Mouse (Mus musculus) adipocyte (in vitro differentiated cells): ENCODE measurements around the gene Sept6.
A peak's percentile ranks its signal among the peaks of the same experiment; 100 is the strongest.

Experiments
- DNase-seq: peaks from one replicate; pipeline ENCODE4 v3.0.0-alpha.2; 2016; ENCODE audit warnings: low spot score

The Sept6 gene

DNA sequence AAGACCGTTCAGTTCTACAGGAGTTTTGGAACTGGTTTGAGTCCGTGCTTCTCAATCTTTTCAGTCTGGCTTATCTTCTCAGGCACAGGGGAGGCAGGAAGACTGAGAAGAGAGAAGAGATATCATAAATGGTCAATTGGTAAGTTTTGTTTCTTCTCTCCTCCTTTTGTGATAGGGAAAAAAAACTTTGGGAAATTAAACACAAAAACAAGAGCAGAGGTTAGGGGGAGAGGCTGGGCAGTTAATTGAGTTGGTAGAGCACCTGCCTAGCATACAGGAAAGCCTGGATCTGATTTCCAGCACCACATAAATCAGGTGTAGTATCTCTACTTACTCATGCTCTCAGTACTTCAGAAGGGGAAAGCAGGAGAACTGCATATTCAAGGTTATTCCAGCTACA, at the start of gene Sept6:
Sept6 (minus strand) TSS at position 101 of the 400 bp plus-strand sequence.
- no peak for DNase-seq

DNA sequence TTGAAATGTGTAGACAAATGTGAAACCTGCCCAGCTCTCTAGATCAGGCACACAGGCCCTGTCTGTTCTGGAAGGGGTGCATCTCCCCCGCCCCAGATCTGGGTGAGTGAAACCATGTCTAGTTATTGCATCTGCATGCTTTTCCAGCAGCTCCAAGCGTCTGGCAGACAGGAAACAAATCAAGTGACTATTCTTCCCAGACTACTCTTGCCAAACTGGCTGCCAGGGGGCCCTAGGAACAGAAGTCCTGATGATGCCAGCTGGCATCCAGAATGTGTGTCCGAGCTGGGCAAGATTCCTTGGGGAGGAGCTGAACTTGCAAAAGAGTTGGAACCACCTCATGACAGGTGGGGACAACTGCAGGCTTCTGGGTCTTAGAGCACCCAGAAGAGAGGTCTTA, 36.8 kb upstream of the Sept6 start:
- peak; percentile 96 for DNase-seq

DNA sequence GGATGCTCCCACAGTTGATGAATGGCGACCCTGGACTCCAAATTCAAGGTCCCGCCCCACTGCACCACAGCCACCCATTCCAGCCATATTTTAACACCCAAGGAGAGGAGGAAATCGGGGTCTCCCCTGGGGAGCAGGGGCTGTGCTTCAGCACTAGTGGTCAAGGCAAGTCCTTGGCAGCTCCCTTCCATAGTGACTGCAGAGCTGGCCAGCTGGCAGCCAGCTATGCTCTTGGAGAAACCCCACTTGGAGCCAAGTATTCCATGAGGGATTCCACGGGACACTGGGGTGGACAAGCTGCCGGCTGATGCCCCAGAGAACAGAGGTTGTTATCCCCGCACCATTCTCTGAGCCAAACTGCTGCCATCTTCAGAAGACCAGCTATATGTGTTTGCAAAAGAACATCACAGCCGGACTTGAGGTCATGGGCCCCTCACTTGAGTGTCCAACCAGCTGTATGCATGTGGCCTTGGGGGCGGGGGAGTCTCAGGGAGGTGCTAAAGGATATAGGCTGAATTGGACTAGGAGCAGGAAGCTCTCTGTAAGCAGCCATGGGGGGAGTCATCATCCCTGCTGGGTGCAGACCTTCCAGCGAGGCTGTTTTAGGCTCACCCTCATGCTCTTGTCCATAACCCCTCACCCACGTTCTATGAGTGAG, 32.2 kb upstream of the Sept6 start:
- peak; percentile 77 for DNase-seq

DNA sequence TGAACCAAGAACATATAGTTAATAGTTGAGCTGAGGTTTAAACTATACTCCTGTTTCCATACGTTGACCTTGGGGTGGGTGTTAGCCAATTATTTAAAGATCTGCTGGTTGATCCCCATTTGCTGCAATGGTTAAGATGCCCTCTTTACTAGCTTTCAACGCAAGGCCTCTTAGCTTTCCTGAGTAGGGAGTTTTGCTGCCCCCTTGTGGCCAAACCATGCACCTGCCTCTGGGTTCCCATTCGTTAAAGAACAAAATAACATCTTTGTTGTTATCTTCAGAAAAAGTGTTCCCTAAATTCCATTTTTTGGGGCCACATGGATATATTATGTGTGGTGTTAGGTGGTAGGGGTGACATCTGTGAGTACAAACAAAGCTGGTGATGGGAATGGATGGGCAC, 31.1 kb upstream of the Sept6 start:
- DNase-seq = peak; percentile 80

DNA sequence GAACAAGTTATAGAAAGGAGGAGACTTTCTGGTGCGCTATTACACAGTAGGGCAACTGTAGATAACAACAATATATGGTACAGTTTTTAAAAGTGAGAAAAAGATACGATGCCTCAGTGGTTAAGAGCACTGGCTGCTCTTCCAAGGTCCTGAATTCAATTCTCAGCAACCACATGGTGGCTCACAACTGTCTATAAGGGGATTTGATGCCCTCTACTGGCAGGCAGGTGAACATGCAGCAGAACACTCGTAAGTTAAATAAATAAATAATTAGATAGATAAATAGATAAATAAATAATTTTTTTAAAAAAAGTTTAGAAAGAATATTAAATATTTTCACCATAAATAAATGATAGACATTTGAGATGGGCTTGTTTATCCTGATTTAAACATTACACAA, 27.5 kb upstream of the Sept6 start:
- DNase-seq = no peak

DNA sequence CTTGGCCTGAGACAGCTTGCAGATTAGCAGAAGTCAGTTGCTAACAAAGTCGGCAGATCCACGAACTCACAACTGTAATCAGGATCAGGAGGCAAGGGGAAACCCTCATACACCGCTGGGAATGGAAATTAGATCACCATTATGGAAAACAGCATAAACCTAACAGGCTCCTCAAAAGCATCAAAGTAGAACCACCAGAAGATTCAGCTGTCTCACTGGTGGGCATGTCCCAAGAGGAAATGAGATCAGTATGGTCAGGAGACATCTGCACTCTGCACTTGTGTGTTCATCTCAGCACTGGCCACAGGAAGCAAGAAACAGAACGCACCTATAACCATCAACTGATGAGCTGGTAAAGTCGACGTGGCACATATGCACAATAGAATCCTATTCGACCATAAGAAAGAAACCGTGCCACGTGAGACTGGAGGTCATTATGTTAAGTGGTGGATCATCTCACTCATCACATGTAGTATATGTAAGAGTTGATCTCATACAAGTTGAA, 26.6 kb upstream of the Sept6 start:
- no peak for DNase-seq

DNA sequence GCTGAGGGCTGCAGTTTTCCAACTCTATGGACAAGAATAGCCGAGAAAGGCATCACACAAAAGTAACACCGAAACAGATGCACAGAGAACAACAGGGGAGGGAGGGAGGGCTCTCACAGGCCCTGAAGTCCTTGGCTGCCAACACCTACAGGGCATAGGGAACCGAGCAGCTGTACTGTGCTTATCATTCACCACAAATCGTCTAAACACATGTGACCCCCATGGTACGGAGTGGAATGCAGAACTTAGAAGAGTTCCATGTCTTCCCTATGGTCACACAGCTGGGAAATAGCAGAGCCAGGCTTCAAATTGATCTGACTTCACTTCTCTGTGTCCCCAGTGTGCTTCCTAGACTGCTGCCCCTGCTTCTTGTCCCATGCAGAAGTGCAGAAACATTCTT, 22.3 kb upstream of the Sept6 start:
- no peak for DNase-seq

DNA sequence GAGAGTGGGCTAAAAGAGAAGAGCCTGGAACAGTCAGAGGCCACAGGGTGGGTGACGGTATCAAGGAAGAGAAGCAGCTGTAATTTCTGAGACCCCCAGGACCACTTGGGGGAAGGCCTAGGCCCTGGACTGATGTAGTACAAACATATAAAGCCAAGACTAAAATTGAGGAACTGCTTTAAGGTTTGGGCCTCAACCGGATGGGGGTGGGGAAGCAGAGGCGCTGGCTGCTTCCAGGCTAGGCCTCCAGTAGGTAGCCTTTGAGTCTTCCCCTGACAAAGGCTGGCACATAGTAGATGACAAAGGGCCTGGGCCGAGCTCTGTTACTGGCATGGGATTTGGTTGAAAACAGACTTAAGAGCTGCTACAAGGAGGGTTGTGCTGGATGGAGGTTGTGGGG, 555 bp downstream of the Sept6 start:
- no peak for DNase-seq

DNA sequence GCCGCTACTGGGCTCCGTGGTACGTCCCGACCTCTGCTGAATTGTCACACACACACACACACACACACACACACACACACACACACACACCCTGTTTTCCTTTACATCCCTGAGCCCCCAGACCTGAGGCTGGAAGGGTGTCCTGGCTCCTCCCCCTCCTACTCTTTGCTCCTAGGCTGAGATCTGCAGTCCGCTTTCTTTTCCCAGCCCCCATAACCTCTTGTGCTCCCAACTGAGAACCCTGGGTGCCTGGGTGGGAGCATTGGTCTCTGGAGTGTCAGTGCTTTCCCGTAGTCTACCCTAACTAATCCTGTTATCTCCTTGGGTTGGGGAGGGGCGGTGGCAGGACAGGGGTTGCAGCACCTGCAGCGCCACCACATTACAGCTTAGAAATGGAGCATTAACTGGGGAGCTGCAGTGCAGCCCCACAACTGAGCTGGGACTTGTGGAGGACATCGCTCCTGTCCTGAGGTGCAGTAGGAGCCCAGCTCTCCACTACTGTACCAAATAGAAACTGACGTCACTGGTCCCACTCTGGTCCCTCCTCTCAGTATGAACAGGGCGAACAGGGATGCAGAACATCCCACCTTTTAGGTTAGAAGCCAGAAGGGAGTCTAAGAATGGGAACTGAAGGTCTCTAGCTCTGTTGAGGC, 1.7 kb downstream of the Sept6 start:
- DNase-seq = no peak

DNA sequence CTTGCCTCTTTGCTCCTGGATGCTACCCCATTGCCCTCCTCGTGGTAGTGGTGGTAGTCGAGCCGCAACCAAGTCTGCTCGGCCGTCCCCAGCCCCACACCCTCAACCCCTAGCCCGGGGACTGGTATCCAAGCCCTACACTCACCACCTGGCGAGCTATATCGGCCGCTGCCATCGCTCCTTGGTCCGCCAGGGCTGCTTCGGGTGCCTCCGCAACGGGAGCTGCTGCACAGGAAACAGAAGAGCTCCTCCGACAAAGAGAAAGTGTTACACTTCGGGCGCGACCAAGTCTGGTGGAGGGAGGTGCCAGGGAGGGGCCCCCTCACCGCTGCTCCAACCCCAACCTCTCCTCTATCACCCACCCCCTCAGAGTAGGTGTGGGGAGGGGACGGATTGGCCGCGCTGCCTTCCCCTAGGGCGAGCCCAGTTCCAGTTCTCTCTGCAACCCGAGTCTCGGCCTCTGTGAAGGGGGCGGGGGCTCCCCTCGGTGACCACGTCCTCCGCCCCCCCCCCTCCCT, 2.3 kb downstream of the Sept6 start:
- DNase-seq = peak; percentile 77

DNA sequence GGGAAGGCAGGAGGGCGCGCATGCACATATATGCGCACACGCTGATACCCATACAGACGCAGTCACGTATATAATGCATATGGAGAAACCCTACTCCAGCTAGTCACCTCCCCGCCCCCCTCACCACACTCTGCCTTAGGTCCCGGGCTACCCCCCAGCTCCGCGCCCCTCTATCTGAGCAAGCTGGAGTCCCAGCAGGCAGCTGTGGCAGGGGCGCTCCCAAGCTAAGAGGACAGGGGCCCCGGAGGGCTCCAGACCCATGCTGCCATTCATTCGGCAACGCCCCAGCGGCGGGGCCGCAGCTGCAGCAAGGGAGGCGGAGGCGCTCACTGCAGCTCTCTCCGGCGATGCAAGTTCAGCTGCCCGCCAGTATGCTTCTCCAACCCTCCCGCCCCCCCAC, 2.8 kb downstream of the Sept6 start:
- no peak for DNase-seq

DNA sequence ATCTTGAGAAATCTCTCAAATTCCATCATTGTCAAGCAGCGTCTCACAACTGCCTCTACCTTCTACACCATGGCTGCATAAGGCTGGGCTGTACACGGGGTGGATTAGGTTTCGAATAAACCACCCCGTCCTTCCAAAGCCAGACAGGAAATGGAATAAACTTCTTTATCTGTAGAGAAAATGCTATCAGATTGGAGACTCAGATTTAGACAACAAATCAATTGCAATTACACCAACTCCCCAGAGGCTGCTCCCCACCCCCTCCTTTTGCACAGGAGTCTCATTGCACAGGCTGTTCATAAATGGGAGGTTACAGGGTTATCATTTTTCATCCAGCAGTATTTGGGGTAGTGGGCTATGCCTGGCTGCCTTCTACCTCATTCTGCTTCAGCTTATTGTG, 3.7 kb downstream of the Sept6 start:
- DNase-seq = no peak

DNA sequence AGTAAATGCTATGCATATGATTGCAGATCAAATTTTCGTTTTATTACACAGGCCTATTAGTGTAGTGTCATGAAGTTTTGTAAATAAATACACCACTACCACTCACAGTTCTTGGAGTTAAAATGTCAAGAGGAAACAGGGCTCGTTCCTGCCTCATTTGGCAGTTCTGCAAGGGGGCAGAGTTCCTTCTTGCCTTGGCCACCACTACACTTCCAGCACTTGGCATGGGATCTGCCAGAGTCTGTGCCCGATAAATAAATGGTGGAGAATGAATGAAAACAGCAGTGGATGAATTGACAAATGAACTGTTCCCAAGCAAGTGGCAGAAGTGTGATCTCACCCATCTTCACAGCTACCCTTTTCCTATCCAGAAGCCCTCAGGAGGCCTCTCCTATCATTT, 6.6 kb downstream of the Sept6 start:
- peak; percentile 77 for DNase-seq

DNA sequence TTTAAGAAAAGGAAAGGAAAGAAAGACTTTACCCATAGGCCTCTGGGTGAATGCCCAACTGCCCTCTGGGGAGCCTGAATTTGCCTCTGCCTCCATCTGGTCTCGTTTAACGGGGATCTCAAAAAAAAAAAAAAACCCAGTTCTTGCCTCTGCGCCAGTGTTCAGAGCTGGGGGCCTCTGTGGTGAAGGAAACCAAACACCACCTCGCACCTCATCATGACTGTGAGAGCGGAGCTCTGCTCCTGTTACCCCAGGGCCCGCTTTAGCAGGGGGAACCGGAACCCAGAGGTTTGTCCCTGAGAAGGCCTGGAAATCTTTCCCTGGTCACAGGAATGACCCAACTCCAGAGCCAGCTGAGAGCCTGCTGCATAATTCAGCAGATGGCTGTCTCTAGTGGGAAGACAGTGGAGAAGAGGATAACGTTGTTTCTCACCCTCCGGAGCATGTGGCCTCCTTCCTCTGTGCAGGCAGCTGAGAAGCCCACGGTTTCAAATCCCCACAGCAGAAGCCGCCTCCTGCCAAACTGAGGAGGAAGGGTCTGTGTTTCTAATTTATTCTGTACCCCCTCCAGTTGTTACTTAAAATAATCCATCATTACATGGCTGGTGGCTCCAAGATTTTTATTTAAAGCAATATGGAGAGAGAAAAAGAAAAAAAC, 7.8 kb downstream of the Sept6 start:
- peak; percentile 58 for DNase-seq

DNA sequence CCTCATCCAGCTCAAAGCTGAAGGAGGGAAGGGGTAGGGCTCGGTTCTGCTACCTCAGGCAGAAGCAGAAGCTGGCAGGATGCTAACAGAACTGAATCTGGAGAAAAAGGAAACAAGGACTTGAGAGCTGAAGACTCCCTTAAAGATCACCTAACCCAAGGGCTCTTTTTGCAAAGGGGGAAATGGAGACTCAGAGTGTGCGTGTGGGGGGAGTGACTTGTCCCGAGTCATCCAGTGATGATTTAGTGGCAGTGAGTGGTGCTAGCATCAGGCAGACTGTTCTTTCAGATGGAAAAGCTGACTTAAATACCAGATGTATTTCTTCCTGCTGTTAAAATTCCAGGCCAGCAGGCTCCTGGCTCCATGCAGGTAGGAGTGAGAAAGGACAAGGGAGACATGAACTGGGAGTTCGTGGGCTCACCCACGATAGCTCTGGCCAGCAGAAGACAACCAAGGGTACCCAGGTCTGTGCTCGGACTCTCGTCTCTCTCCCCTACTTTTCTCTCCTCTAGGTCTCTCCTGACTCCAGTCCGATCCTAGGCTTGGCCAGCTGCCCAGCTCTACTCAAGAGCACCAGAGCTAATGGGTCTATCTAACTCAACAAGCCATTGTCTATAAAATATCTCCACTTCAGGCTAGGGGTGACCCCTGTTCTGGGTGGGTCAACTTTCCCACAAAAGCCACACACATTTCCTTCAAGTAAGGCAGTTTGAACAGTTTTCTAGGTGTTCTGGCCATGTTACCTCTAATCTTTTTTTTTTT, 8.5 kb downstream of the Sept6 start:
- DNase-seq = peak; percentile 62

DNA sequence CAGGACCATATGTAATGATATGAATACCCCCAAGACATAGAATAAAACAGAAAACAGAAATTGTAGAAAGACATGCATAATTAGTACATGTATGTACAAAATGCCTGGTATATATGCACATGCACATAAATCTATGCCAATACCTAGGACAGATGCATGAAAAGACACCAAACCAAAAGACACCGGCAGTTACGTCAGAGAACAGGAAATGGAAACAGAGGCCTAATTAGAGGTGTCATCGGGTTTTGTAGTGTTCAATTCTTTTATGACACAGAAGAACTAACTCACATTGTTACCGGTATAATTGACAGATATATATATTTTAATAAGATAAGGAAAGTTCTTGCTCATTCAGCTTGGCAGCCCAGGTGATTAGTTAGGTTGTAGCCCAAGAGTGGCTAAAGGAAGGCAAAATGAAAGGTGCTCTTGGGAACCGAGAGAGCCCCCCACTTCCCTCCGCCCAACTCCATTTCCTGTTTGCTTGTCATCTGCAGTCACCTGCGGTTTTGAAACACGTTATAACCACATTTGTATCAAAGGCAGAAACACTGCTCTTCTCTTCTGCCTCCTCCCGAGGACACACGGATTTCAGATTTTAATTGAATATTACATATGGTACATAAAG, 10.9 kb downstream of the Sept6 start:
- no peak for DNase-seq

DNA sequence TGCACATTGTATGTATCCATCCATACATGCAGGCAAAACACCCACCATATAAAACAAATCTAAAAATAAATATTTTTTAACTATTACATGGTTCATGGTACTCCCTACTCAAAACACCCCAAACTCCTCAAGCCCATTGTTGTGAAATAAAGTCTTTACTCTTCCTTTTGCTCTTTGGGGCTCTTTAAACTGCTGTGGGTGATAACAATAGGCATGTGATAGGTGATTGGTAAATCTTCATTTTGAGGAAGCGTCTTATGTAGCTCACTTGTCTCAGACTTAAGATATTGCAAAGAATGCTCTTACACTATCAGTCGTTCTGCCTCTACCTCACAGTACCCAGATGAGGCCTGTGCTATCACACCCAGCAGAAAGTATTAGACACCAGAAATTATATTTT, 13.7 kb downstream of the Sept6 start:
- DNase-seq = no peak

DNA sequence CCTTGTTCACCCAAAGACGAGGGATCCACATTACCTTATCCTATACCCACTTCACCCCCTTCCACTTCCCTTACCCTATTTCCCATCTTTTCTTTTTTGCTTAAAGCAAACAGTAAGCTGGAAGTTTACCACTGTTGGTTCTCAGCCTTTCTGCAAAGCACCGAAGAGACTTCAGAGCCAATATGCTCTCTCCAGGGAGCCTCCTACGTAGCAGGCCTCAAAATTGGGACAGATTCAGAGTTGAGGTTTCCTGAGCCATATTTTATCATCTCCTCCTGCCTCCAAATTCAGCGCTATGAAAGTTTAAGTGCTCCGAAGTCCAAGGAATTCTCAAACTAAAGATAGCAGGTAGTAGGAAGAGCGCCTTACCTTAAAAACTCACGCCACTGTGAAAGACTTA, 14.6 kb downstream of the Sept6 start:
- no peak for DNase-seq

DNA sequence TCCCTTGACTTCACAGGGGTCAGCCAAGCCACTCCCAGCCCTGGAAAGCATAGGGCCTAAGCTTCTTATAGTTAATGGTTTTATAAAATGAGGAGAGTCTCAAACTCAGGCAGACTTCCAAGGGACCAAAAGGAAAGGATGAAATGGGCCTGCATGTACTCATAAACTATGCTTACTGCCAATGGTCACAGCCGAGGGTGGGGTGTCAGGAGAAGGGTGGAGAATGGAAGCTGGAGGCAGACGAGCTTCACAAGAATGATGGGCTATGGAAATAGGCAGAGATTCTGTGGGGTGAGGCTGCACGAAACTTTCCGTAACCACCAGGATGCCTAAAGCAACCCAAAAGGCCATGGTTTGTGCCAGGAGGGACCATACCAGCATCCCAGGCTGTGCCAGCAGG, 15.3 kb downstream of the Sept6 start:
- DNase-seq = no peak

DNA sequence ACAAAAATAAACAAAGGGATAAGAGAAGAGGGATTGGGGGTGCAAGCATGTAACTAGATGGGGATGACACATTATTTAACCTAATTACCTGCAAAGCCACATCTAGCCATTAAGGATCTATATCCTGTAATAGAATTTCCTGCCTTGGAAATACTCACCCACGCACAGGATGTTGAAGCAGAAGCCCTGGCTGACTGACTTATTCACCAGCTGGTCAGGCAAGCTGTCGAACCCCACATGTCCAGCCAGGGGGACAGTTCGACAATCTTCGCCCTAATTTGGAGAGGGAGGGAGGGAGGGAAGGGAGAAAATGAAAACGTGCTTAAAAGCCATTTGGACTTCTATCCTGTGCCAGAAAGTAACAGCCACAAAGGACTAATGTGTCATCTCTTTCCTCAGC, 16.7 kb downstream of the Sept6 start:
- DNase-seq = no peak

DNA sequence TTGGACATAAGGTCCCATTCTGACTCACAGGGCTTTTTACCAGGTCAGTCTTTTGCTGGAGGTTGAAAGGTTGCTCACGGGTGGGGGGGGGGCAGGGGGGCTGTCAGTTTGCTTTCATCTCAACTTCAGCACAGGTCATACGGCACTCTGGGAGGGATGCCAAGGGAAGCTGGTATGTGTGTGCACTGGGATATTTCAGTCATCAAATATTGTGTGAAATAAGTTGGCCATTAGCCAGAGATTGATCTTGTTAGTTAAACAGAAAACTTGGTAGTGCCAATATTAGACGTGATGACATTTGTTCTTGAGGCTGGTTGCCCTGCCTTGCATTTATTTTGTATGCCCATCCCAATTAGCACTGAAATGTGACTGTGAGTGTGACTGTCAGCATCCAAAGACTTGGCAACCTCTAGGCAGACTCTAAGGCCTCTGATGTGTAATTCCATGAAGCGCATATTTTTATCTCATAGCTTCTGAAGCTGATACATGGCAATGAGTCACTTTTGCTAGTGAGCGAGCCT, 18.6 kb downstream of the Sept6 start:
- DNase-seq = no peak

DNA sequence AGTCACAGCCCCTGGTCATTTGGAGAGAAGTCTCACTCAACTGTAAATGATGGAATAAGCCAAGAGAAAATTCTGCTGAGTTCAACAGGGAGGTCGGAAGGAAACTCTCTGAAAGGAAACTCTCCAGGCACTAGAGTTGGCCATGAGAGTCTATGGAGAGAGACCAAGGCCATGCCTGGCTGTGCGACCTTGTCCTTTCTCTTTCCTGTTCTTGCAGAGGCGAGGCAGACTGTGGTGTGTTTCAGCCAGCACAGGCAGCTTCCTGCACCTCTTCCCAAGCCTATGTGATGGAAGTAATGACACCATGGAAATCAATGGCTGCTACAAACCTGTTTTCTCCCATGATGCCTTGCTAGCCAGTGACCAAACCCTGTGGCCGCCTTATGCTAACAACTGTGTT, 20.4 kb downstream of the Sept6 start:
- no peak for DNase-seq
